Mouse (Mus musculus) neural tube, embryonic 14.5 days (tissue): ENCODE measurements at regions not wholly inside any gene's neighbourhood (a gene's known extent, or its start where the extent isn't known, plus 50 kb on each side); places are given as distances from the start of the nearest gene placed in this dataset.

Experiments
- ATAC-seq: fragments of 200-750 bp; cut with Nextera tagmentation; 2 replicates; pipeline ENCODE4 v1.8.0; 2017; ENCODE audit warnings: low read depth, mild to moderate bottlenecking, moderate TSS enrichment, moderate library complexity
- H3K27ac ChIP-seq: fragments of 300-500 bp; sonication (generic); 2 replicates; pipeline ENCODE4 v1.5.1; 2014; ENCODE audit warnings: low read depth, mild to moderate bottlenecking, control low read depth, low read length, moderate library complexity, mixed read lengths
- H3K27me3 ChIP-seq: fragments of 300-500 bp; sonication (generic); 2 replicates; pipeline ENCODE4 v1.6.1; 2014; ENCODE audit warnings: low read length; ENCODE audit not compliant: control insufficient read depth, insufficient read depth
- H3K36me3 ChIP-seq: fragments of 300-500 bp; sonication (generic); 2 replicates; pipeline ENCODE4 v1.6.1; 2014; ENCODE audit warnings: low read length, mixed read lengths; ENCODE audit not compliant: control insufficient read depth, insufficient read depth
- H3K4me1 ChIP-seq: fragments of 300-500 bp; sonication (generic); 2 replicates; pipeline ENCODE4 v1.6.1; 2014; ENCODE audit warnings: low read length; ENCODE audit not compliant: control insufficient read depth, insufficient read depth
- H3K4me2 ChIP-seq: fragments of 300-500 bp; sonication (generic); 2 replicates; pipeline ENCODE4 v1.6.1; 2014; ENCODE audit warnings: mild to moderate bottlenecking, low read depth, low read length, control low read depth
- H3K4me3 ChIP-seq: fragments of 300-500 bp; sonication (generic); 2 replicates; pipeline ENCODE4 v1.5.1; 2014; ENCODE audit warnings: low read depth, low read length, control low read depth, mixed read lengths
- H3K9ac ChIP-seq: fragments of 300-500 bp; sonication (generic); replicated peaks from 2 replicates; pipeline ENCODE4 v1.6.1; 2014; ENCODE audit warnings: low read depth, mild to moderate bottlenecking, control low read depth, low read length, mixed read lengths
- H3K9me3 ChIP-seq: fragments of 300-500 bp; sonication (generic); 2 replicates; pipeline ENCODE4 v1.6.1; 2016; ENCODE audit warnings: low read length; ENCODE audit not compliant: control insufficient read depth
- WGBS: fragments of 180-500 bp; shearing (Covaris S2); extraction: QIAGEN DNeasy Blood & Tissue Kit; methylation state at CpG from one replicate; pipeline ENCODE4 v1.1.7; 2014; 5-methylcytosine and 5-hydroxymethylcytosine counted together

DNA sequence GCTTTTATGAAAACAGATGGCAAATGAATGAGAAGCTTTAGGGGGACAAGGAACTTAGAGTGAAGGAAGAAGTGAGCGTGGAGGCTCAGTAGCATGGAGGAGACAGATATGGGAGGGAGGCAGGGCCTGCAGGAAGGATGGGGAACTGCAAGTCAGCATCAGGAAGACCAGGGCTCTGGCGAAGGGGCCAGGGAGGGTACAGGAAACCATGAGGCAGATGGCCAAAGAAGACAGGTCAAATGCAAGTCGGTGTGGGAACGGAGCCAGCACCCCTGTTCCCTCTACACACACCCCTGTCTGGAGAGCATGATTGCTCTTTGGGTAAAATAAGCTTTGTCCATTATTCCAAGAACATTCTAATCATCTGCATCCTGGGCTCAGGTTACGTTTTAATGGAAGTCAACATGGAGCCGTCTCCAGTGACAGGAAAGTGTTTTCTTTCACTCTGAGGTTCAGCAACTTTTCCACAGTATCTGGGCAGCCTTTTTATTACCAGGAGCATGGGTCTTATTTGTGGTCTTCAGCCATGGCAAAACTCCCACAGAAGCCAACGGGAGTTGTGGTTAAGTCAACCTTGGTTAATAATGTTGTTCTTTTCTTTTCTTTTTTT lies 370.2 kb upstream of the Gm5148 start:
- Histone ChIP-seq H3K36me3 (no peaks in the 10 kb centered on the region), H3K4me1 (no peaks in the 10 kb centered on the region), H3K27me3 (no peaks in the 10 kb centered on the region), H3K4me2 (no peak overlapping the region), H3K9me3 (no peaks in the 10 kb centered on the region), H3K27ac (no peak overlapping the region), H3K9ac (no peak overlapping the region), H3K4me3 (no peak overlapping the region)
- 80% methylated on average over 7 of the region's 7 CpGs for WGBS
- ATAC-seq = no peak

DNA sequence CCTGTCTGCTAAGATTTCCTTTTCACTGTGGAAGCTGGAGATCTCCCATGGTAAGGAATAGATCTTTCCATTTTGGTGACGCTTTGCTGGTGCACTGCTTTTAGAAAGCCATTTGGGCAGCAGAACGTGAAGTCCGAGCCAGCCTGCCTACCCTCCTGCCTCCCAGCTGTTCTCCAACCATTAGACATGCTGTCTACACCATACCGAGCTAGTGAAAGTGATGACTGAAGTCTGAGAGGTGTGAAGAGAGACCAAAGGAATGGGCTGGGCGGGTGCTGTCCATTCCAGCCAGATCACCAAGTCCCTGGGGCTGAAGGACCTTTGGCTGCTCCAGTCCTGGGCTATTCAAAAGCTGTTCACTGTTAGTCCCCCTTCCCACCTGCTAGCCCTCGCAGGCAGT lies 360.3 kb upstream of the Gm5148 start:
- Histone ChIP-seq H3K9ac (no peak overlapping the region), H3K36me3 (no peaks in the 10 kb centered on the region), H3K9me3 (no peaks in the 10 kb centered on the region), H3K4me1 (no peaks in the 10 kb centered on the region), H3K27ac (no peak overlapping the region), H3K27me3 (no peaks in the 10 kb centered on the region), H3K4me2 (no peak overlapping the region), H3K4me3 (no peak overlapping the region)
- 69% methylated on average over 6 of the region's 6 CpGs for WGBS
- no peak for ATAC-seq

DNA sequence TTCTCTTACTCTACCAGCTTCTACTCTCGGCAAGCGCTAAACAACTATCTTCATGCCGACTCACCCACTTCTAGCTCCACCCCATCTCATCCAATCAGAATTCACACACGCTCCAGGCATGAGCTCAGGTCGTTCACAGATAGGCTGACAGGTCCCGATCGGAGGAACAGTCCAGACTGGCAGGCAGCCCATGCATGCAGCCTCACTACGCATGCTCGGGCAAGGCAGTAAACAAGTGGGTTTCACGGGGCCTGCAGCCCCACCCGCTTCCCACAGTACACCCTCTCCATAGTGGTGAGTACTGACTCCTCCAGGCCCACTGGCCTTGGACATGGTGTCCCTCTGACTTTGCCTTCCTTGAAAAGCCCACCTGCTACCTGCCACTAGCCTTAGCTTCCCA lies 358.1 kb upstream of the Gm5148 start:
- H3K9ac ChIP-seq = no peak overlapping the region
- ATAC-seq = no peak

DNA sequence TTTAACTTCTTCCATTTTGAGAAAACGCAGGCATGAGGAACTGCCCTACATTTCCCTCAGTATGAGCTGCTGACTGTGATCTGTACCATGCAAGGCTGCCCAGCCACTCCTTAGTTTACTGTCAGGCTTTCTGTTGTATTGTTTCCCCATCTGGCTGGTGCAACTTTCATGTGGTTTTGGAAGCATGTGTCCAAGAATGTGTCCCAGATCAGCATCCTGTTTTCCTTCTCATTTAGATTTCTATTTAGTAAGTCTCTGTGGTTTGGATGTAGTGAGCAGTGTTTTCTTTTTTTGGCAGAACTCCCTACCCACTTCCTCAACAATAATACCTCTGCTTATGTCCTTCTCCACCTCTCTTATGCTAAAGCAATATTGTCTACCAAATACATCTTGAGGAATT lies 352.5 kb upstream of the Gm5148 start:
- ATAC-seq = no peak
- no peak overlapping the region for H3K9ac ChIP-seq

More for the DNA sequence above, 358.1 kb upstream of the Gm5148 start:
- H3K36me3 ChIP-seq = no peaks in the 10 kb centered on the region
- H3K4me3 ChIP-seq = no peak overlapping the region
- H3K4me2 ChIP-seq = no peak overlapping the region
- H3K27me3 ChIP-seq = no peaks in the 10 kb centered on the region
- H3K4me1 ChIP-seq = no peaks in the 10 kb centered on the region
- H3K27ac ChIP-seq = no peak overlapping the region
- H3K9me3 ChIP-seq = no peaks in the 10 kb centered on the region
- WGBS = 89% methylated on average over 11 of the region's 11 CpGs

DNA sequence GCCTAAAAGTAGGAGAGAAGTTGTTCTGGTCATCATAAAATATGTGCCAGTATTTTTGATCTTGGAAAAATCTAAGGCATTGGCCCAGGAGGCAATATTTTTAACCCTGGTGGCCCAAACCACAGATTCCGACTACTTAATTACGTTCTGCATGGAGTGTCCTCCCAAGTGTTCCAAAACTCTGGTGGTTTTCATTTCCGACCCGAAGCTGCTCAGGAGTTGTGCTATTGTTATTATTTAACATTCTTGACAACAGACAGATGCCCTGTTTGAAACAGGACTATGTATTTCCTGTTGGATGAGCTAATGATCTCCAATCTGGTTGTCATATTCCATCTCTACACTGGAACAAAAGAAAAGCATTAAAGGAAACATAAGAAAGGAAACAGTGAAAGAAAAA lies 349.7 kb upstream of the Gm5148 start:
- ATAC-seq = no peak
- WGBS = 93% methylated on average over 4 of the region's 4 CpGs
- H3K27ac ChIP-seq = no peak overlapping the region

More for the DNA sequence above, 352.5 kb upstream of the Gm5148 start:
- Histone ChIP-seq H3K27ac (no peak overlapping the region), H3K9me3 (no peaks in the 10 kb centered on the region), H3K27me3 (no peaks in the 10 kb centered on the region), H3K4me2 (no peak overlapping the region), H3K4me1 (no peaks in the 10 kb centered on the region), H3K36me3 (no peaks in the 10 kb centered on the region), H3K4me3 (no peak overlapping the region)
- WGBS = 80% methylated on average over 1 of the region's 1 CpGs

DNA sequence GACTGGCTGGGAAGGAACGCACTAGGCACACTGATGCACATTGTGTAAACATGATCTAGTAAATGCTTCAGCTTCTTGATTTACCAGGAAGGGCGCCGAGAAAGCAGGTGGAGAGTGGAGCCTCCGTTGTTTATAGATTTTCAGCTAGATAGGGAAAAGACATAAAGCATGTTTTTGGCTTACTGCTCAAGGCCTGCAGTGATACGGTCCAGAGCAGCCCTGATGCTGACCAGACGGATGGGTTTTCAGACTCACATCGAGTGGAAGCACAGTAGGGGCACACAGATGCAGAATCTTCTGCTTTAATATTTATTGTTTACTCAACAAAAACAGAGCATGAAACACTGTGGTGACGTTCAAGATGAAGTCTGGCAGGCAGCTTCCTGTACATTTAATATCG lies 331.3 kb upstream of the Gm5148 start:
- H3K36me3 ChIP-seq = no peaks in the 10 kb centered on the region
- 88% methylated on average over 9 of the region's 9 CpGs for WGBS
- no peaks in the 10 kb centered on the region for H3K27me3 ChIP-seq
- no peaks in the 10 kb centered on the region for H3K4me1 ChIP-seq
- H3K9ac ChIP-seq = no peak overlapping the region
- ATAC-seq = no peak
- no peak overlapping the region for H3K27ac ChIP-seq
- H3K9me3 ChIP-seq = no peaks in the 10 kb centered on the region
- no peak overlapping the region for H3K4me2 ChIP-seq
- H3K4me3 ChIP-seq = no peak overlapping the region

More for the DNA sequence above, 349.7 kb upstream of the Gm5148 start:
- Histone ChIP-seq H3K4me3 (no peak overlapping the region), H3K36me3 (no peaks in the 10 kb centered on the region), H3K9me3 (no peaks in the 10 kb centered on the region), H3K4me1 (no peaks in the 10 kb centered on the region), H3K4me2 (no peak overlapping the region), H3K27me3 (no peaks in the 10 kb centered on the region), H3K9ac (no peak overlapping the region)

DNA sequence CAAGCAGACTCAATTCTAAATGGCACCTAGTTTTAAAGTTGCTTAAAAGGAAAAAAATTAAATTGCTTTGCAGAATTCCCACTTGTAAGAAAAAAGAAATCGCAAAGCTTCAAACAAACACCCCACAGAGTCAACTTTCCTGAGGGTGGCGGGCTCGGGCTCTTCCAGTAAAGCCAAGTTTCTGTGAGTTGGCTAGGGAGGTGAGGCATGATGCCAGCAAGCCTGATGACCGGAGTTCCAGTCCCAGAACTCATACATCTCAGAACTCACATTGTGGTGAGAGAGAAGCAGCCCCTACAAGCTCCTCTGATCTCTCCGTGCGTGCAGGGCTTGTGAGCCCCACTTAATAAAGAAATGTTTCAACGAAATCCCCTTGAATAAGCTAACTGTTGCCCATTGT lies 328.7 kb upstream of the Gm5148 start:
- ATAC-seq = no peak
- Histone ChIP-seq H3K4me3 (no peak overlapping the region), H3K4me2 (no peak overlapping the region), H3K9ac (no peak overlapping the region), H3K36me3 (no peaks in the 10 kb centered on the region), H3K9me3 (no peaks in the 10 kb centered on the region), H3K27me3 (no peaks in the 10 kb centered on the region), H3K27ac (no peak overlapping the region), H3K4me1 (no peaks in the 10 kb centered on the region)
- 94% methylated on average over 7 of the region's 7 CpGs for WGBS

DNA sequence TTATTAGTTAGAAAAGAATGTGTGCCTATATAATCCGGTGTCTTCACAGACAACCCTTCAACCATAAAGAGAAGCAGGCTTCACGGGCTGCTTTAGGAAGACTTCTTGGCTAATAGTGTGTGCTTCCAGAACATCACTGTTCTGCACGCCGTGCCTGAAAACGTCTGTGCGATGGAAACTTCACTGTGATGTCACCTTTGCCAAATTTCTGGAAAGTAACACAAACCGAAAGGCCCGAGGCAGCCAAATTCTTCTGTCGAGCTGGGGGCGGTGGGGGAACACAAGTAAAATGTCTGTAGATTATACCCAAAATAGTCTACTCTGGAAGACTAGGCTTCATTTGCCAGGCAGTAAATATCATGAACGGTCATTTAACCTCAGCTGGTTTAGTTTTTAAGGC lies 327.5 kb upstream of the Gm5148 start:
- Histone ChIP-seq H3K9ac (no peak overlapping the region), H3K9me3 (no peaks in the 10 kb centered on the region), H3K27ac (no peak overlapping the region), H3K4me3 (no peak overlapping the region), H3K27me3 (no peaks in the 10 kb centered on the region), H3K4me1 (no peaks in the 10 kb centered on the region), H3K36me3 (no peaks in the 10 kb centered on the region), H3K4me2 (no peak overlapping the region)
- ATAC-seq = no peak
- WGBS = 92% methylated on average over 11 of the region's 11 CpGs

DNA sequence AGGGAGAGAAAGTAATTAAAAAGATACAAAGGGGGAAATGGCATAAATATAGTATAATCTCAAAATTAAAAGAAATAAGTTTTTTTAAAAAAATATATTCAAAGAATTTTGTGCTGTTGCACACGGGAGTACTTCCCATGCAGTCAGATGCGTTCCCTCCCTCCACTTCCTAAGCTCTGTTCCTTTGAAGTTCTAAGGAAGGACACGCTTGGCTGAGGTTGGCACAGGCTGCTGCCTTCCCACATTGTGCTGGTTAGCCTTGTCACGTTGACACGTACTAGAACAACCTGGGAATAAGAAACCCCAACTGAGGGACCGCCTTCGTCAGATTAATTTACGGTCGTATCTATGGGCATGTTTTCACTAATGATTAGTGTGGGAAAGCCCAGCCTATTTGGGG lies 326.6 kb upstream of the Gm5148 start:
- ATAC-seq = no peak
- H3K9me3 ChIP-seq = no peaks in the 10 kb centered on the region
- 68% methylated on average over 9 of the region's 9 CpGs for WGBS
- no peak overlapping the region for H3K9ac ChIP-seq
- no peaks in the 10 kb centered on the region for H3K4me1 ChIP-seq
- H3K27me3 ChIP-seq = no peaks in the 10 kb centered on the region
- no peak overlapping the region for H3K27ac ChIP-seq
- H3K4me3 ChIP-seq = no peak overlapping the region
- no peak overlapping the region for H3K4me2 ChIP-seq
- no peaks in the 10 kb centered on the region for H3K36me3 ChIP-seq
